Mouse (Mus musculus): Measurements from ENCODE around the gene Sfxn1. TPM values are rescaled to one million over a fixed set of nuclear protein-coding genes. Genes with fewer than 3 reads are reported as not detected.

The Sfxn1 gene
- polyA plus RNA-seq, 1 experiment from 2014 or later = 88.6 TPM

DNA sequence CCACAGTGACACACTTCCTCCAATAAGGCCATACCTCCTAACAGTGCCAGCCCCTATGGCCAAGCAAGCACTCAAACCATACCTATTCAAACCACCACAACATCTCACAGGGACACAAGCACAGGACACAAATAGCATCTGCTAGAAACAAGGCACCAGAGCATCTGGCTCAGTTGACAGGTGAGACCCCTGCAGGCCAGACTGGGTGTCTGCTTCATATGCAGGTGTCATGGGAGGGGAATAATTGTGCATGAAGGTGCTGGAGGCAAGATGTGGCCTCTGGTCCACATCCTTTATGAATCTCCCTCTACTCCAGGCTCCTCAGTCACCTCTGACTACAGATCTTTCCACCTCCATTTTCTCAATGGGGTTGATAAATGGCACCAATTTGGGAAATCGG is 80.8 kb downstream of the Sfxn1 start:
- Histone ChIP-seq H3K36me3 (no peaks in the 10 kb centered on the region), H3K4me2 (replicated peaks) (no peak overlapping the region), H3K27me3 (replicated peaks) (no peaks in the 10 kb centered on the region), H3K27ac (no peak overlapping the region), H3K4me1 (replicated peaks) (no peaks in the 10 kb centered on the region), H3K9ac (no peak overlapping the region), H3K4me3 (replicated peaks) (no peak overlapping the region), H3K9me3 (no peaks in the 10 kb centered on the region)
- WGBS = 79% methylated on average over 1 of the region's 1 CpGs
- ATAC-seq = no peak

DNA sequence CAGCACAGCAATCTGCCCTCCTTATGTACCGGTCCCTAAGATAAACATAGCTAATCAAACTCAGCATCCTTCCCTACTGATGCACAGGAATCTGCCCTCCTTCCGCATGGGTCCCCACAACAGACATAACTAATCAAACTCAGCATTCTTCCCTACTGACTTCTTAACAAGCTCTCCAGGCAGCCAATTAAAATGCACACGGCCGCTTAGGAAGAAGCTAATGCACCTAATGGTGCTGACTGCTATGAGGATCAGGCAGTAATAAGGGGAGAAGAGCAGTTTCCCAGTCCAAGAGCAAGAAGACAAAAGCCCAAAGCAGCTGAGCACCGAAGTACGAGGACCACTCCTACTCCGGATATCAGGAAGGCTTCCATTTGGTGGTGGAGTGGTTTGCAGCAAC is 81.2 kb downstream of the Sfxn1 start:
- no peak overlapping the region for H3K4me3 ChIP-seq (replicated peaks)
- no peaks in the 10 kb centered on the region for H3K4me1 ChIP-seq (replicated peaks)
- no peaks in the 10 kb centered on the region for H3K36me3 ChIP-seq
- no peaks in the 10 kb centered on the region for H3K9me3 ChIP-seq
- no peaks in the 10 kb centered on the region for H3K27me3 ChIP-seq (replicated peaks)
- H3K27ac ChIP-seq = no peak overlapping the region
- 55% methylated on average over 7 of the region's 7 CpGs for WGBS
- ATAC-seq = no peak
- H3K9ac ChIP-seq = no peak overlapping the region
- no peak overlapping the region for H3K4me2 ChIP-seq (replicated peaks)

DNA sequence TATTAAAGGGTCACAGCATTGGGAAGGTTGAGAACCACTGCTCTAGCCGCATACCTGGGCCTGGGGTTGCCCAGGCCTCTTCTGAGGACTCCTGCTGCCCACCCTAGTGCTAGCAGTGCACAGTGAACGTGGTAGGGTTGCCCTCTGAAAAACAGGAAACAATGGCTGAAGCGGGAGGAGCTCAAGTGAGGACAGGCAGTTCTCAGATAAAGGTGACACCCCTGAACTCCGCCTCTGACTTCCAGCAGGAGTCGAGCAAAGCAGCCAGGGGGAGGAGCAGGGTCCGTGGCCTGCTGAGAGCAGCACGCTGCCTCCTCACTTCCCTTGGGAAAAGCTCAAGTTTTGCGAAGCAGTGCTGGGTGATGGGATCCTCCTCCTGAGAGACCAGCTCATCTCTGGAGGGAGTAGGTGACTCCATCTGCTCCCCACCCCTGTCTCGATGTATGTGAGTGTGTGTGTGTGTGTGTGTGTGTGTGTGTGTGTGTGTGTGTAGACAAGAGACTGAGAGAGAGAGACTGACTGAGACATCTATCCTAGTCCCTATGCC is 82.1 kb downstream of the Sfxn1 start:
- H3K27ac ChIP-seq = no peak overlapping the region
- no peak overlapping the region for H3K4me3 ChIP-seq (replicated peaks)
- H3K36me3 ChIP-seq = no peaks in the 10 kb centered on the region
- H3K4me2 ChIP-seq (replicated peaks) = no peak overlapping the region
- no peak for ATAC-seq
- H3K9ac ChIP-seq = no peak overlapping the region
- H3K4me1 ChIP-seq (replicated peaks) = no peaks in the 10 kb centered on the region
- H3K9me3 ChIP-seq = no peaks in the 10 kb centered on the region
- H3K27me3 ChIP-seq (replicated peaks) = no peaks in the 10 kb centered on the region
- WGBS = 20% methylated on average over 9 of the region's 9 CpGs

DNA sequence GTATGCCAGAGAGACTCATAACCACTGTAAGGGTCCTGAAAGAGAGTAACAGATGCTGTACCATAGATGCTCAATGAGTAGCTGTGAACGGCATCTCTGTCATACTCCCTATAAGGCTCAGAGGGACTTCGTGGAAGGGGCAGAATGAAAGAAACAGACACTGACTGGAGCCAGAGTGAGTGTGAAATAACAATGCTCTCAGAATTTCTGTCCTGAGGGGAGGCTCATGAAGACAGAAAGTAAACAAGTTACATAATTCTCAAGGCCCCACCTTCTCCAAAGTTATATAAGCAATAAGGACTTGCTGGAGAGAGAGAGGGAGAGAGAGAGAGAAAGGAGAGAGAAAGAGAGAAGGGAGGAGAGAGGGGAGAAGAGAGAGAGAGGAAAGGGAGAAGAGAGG is 84.2 kb downstream of the Sfxn1 start:
- Histone ChIP-seq H3K27me3 (replicated peaks) (no peaks in the 10 kb centered on the region), H3K9me3 (no peaks in the 10 kb centered on the region), H3K36me3 (no peaks in the 10 kb centered on the region), H3K9ac (no peak overlapping the region), H3K4me2 (replicated peaks) (no peak overlapping the region), H3K4me3 (replicated peaks) (no peak overlapping the region), H3K27ac (no peak overlapping the region), H3K4me1 (replicated peaks) (no peaks in the 10 kb centered on the region)
- ATAC-seq = no peak
- WGBS = 88% methylated on average over 2 of the region's 2 CpGs

Other genes with a start within 250 kb of the Sfxn1 start
- gene Drd1, start 16.2 kb upstream of the Sfxn1 start, polyA plus RNA-seq (2015; fragmentation: Nextera tagmentation; extraction: Ambion mirVana) = 0.16 and 0.21 TPM in 2 replicates
- 0.09 and 0.11 TPM in 2 replicates for gene Hrh2, start 120.3 kb downstream of the Sfxn1 start, polyA plus RNA-seq (2015; fragmentation: Nextera tagmentation; extraction: Ambion mirVana)